ENCODE assay signal across 1 mouse cellular context in the genomic region with DNA sequence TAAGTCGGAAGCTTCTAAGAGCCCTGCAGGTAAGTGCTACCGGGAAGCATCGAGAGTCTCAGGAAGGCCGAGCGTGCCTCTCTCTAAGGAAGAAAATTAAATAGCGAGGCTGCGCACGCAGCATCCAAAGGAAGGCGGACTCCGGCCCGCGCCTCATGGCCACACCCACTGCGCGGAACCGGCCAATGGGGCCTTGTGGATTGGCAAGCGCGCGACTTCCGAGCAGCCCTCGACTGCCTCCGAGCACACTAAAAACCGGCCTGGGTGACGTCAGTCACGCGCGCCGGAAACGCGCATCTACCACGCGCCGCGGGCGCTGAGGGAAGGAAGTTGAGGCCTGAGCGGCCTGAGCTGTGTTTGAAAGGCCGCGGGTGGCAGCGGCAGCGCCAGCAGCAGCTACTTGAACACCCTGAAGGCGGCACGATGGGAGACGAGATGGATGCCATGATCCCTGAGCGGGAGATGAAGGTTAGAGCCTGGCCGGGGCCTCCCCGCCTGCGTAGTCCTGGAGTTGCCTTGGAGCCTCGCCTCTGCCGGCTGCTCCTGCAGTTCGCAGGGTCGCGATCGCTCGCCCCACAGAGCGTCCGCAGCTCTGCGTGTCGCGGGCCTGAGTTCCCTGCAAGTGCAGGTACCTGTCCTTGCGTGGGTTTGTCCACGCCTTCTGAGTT.
TF ChIP-seq lines count a peak whose summit lies in the region.

A gene (plus strand): TSS at position 296 of the 668 bp plus-strand sequence.

TF ChIP-seq in CH12.LX, 34 proteins besides CTCF, POLR2A, EP300 and RAD21 (continued from another document):
- TF ChIP-seq ZNF384 (IDR thresholded peaks at IDR 0.05; ENCODE audit: low read depth, low read length) (no peak), ETS1 (conservative IDR thresholded peaks at IDR 0.05; ENCODE audit: low read depth, low read length) (peak; percentile 54), BHLHE40 (IDR thresholded peaks at IDR 0.05; ENCODE audit: low read depth, low read length) (peak; percentile 62), USF2 (conservative IDR thresholded peaks at IDR 0.05; ENCODE audit: low read depth, low read length) (no peak; the same call in 1 of the 2 replicates), E2F4 (IDR thresholded peaks at IDR 0.05; ENCODE audit: insufficient replicate concordance, low read depth, low read length) (peak; percentile 72; the same call in 1 of the 2 replicates), POLR2AphosphoS2 (IDR thresholded peaks at IDR 0.05; ENCODE audit: low read depth, low read length) (peak; percentile 90), SMC3 (IDR thresholded peaks at IDR 0.05; ENCODE audit: low read depth, low read length) (no peak), GABPA (IDR thresholded peaks at IDR 0.05; ENCODE audit: insufficient replicate concordance, low read depth, low read length) (peak; percentile 90), JUN (IDR thresholded peaks at IDR 0.05; ENCODE audit: insufficient read depth, low read depth, low read length) (no peak), MAFK (IDR thresholded peaks at IDR 0.05; ENCODE audit: insufficient replicate concordance, low read length) (no peak), MEF2A (IDR thresholded peaks at IDR 0.05; ENCODE audit: borderline replicate concordance, low read depth, low read length) (peak; percentile 74), SIN3A (IDR thresholded peaks at IDR 0.05; ENCODE audit: low read length) (peak; percentile 99), KAT2A (IDR thresholded peaks at IDR 0.05; ENCODE audit: insufficient replicate concordance, low read length) (peak; percentile 95), MAZ (IDR thresholded peaks at IDR 0.05; ENCODE audit: low read depth, low read length) (no peak), MXI1 (IDR thresholded peaks at IDR 0.05; ENCODE audit: low read depth, low read length) (peak; percentile 95), ELF1 (IDR thresholded peaks at IDR 0.05; ENCODE audit: low read depth, low read length) (peak; percentile 94), ZC3H11A (IDR thresholded peaks at IDR 0.05; ENCODE audit: low read depth, low read length) (no peak), TCF12 (IDR thresholded peaks at IDR 0.05; ENCODE audit: low read depth, low read length) (peak; percentile 79), CHD2 (IDR thresholded peaks at IDR 0.05; ENCODE audit: low read length) (peak; percentile 21; the same call in 1 of the 2 replicates)
